Mouse (Mus musculus): ENCODE data around the gene Dnmbp.

Dnmbp gene

DNA sequence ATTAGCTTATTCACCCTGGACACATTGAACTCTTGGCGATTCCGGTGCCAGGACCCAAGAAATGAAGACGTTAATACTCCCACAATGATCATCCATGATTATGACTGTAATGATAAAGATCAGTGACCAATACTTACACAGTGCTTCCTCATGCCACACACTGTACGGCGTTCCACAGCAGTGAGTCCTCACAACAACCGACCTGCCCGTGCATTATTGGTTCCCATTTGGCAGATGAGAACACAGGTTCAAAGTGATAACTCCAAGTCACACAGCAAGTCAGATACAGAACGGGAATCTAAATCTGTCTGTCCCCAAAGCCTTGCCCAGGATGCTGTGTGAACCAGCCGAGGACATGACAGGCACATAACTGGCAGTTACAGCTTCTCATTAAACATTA is 25.0 kb downstream of the Dnmbp start:
- DNase-seq (ENCODE audit: low read depth, low spot score) = no peak

DNA sequence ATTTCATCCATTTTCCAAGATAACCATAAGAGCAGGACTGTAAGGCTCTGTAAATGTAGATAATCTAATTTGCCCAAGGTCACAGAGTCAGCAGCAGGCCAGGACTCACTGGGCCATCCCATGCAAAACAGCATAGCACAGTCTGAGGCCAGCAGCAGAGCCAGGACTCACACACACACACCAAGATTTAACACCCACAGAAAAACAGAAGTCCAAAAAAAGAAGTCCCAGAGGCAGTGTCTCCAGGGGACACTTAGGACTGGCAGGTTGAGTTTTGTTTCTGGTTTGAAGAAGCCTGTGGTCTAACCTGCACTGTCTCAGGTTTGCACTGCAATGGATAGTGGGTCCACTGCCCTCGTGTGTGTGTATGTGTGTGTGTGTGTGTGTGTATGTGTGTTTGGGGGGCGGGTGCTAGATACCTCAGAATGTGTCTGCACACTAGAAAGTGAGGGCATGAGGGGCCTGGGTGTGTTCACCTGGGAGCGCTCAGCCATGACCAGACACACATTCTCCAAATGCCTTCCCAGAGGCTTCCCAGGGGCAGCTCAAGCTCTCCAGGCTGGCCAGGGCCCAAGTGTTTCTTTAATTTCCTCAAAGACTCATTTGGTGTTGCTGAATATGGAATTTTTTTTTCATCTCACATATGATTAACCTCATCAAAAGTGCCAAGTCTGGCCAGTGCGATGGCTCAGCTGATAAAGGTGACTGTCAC is 27.1 kb downstream of the Dnmbp start:
- DNase-seq (ENCODE audit: low read depth, low spot score) = no peak

DNA sequence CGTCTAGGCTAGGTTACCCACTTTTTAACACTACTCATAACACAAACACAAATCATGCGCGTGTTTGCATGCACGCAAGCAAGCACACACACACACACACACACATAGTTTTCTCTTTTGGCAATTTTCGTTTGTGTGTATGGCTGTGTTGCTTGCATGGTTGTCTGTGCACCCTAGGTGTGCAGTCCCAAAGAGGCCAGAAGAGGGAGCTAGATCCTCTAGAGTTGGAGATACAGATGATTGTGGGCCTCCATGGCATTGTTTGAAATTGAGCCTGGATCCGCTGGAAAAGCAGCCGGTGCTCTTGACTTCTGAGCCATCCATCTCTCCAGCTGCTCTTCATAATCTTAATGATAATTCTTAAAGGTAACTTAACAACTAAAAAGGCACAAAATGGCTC is 33.5 kb downstream of the Dnmbp start:
- DNase-seq (ENCODE audit: low read depth, low spot score) = no peak

DNA sequence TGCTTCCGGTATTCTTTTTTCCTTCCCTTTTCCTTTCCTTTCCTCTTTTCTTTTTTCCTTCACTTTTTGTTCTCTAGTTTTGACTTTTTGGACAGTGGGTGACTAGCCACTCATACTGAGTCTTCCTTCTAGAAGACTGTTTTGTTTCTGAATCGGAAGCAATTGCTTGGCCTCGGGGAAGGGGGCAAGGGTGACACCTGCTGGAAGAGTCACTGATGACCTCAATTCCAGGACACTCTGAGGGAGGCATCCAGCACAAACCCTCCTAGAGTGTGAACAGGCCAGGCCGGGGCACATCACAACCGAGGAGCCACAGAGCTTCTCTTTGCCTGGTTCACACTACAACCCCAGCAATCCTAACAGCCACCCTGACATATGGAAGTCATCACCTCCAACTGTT is 34.0 kb downstream of the Dnmbp start:
- no peak for DNase-seq (ENCODE audit: low read depth, low spot score)

DNA sequence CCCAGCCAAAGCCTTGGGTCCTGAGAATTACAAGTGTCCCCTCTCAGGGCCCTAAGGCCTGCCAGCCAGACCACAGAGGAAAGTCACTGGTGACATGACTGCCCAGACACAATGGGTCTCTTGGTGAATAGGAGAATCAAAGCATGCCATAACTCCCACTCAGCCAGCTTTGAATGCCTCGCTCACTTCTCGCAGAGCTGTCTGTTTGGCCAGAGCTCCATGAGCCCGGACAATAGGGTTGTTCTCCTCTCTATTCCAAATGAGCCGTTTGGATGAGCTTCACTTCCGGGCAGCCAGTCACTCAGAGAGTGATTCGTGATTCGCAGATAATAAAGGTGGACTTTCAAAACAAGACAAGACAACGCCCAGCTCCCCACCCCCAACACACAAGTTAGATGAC is 34.9 kb downstream of the Dnmbp start:
- DNase-seq (ENCODE audit: low read depth, low spot score) = no peak

DNA sequence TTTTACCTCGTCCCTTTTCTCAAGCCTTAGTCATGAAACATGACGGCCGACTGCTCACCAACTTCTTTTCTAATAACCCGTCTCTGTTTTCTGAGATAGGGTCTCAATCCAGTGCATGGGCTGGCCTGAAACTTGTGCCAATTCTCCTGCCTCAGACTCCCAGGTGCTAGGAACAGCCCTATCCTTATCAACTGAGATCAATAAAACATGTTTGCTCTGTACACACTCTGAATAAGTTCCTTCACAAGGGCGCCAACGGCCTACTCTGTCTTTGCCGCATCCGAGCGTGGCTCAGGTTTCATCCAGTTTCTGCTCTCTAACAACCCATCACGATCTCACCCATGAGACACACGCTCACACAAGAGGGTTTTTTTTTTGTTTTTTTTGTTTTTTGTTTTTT is 35.7 kb downstream of the Dnmbp start:
- DNase-seq (ENCODE audit: low read depth, low spot score) = no peak

DNA sequence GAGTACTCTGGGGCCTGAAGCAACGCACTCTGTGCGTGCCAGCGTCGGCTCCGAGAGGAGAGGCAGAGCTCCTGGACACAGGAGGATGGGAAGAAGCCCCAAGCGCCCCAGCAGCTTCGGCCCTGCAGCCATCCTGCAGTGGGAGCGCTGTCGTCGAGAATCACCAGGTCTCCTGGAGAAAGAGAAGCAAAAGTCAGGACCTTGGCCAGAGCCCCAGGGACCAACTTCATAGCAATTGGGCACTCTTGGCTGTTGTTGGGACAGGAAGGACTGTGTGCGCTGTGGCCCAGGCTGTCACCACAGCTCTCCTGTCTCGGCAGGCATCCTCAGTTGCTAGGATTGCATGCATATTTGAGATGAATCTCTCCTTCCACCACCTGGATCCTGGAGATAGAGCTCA is 37.1 kb downstream of the Dnmbp start:
- no peak for DNase-seq (ENCODE audit: low read depth, low spot score)

DNA sequence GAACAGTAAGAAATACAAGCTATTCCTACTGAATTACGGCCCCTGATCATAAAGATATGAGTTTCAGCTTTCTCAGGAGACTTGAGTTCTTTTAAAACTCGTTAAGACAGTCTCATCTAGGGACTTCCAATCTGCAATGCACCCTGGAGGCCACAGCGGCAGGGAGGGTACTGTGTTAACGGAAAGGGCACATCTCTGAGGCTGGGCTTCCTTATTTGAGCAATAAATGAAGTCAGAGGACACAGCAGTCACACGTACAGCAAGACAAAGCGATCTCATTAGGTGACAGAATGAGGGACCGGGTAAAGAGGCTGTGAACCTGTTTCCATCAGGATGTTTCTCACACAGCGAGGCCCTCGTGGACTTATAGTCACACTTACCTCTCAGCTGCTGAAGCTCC is 39.3 kb downstream of the Dnmbp start:
- no peak for DNase-seq (ENCODE audit: low read depth, low spot score)

DNA sequence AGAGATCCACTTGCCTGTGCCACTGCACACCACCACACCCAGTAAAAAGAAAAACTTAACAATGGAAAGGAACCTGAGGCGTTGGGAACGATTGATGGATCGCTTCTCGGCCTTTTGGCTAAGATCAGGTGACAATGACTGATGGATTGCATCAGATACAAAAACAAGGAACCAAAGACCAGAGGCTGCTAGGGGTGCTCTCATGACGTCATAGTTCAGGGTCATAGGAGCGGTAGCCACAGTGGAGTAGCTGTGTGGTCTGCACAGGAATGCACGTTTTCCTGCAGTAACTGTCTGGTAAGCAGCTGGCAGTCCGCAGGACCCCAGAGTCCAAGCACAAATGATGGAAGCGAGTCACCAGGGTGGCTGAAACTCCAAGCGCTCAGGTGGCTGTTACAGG is 41.4 kb downstream of the Dnmbp start:
- no peak for DNase-seq (ENCODE audit: low read depth, low spot score)

DNA sequence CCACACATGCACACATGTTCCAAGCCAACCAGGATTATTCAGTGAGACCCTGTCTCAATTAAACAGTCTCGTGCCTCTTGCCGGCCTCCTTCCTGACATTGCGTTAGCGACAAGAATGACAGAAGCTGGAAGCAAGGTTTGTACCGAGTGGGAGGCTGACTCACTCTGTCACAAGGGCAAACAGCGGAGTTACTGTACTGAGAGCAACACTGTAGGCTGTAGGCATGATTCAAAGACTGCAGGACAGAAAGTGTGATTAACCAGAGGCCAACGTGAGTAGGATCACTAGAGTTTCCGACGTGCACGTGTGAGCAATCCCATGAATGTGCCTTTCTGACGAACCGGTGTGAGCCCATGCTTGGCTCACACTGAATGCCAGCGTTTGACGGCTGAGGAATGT is 43.5 kb downstream of the Dnmbp start:
- no peak for DNase-seq (ENCODE audit: low read depth, low spot score)

DNA sequence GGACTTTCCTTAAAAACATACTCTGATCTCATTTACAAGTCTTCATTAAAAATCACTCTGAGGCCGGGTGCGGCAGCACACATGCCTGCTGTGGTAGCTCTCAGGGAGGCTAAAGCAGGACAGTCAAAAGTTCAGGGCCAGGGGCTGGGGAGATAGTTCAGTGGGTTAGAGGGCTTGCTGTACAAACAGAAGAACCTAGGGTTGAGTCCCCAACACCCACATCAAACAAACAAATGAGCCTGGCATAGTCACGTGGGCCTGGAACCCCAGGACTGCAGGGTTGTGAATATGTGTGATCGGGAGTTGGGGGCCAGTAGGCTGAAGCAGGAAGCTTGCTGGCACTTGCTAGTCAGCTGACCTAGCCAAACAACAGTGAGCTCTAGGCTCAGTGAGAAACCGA is 44.0 kb downstream of the Dnmbp start:
- DNase-seq (ENCODE audit: low read depth, low spot score) = no peak

DNA sequence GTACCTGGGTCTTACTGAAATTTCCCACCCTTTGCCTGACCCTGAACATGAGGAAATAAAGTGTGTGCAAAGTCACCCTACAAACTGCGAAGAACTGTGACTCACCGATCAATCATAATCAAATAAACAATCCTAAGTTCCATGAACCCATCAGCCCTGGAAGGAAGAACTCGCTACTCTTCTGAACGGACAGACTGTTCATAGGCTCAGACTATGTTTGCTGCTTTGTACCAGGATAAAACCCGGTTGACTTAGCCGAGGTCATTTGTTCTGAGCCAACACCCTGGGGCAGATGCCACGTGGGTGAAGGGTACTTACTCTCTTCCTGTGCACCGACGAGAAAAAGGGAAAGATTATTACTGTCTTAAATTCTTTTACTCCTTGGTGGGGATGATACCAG is 45.2 kb downstream of the Dnmbp start:
- DNase-seq (ENCODE audit: low read depth, low spot score) = no peak

DNA sequence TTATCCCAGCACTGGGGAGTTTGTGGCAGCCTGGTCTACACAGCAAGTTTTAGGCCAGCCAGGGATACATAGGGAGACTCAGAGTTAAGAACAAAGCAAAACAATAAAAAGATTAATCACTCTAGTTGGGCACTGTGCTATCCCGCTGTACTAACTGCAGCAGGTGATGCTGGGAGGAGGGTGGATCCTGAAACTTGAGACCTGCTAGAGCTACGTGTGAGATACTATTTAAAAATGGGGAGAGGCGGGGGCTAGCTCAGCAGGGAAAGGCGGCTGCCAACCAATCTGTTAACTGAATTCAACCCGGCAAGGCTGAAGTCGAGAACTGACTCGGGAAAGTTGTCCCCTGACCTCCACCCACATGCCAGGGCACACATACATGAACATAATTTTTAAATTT is 45.9 kb downstream of the Dnmbp start:
- DNase-seq (ENCODE audit: low read depth, low spot score) = no peak

DNA sequence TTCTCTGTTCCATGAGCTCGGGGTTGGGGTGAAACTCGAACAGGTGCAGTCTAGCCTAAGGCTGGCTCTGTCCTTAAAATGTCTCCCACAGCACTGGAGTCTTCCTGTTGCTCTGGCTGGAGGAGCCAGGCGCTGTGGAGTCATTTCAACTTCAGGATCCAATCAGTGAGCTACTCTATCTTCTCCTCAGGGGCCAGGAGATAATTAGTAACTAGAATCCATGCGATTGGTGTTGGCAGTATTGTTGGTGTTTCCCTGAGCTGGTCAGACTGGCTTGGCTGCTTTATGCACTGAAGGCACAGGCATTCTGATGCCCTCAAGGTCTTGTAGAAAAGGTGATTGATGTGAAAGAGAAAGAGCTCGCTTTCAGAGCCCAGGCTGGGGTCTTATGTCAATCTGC is 49.5 kb downstream of the Dnmbp start:
- DNase-seq (ENCODE audit: low read depth, low spot score) = no peak

DNA sequence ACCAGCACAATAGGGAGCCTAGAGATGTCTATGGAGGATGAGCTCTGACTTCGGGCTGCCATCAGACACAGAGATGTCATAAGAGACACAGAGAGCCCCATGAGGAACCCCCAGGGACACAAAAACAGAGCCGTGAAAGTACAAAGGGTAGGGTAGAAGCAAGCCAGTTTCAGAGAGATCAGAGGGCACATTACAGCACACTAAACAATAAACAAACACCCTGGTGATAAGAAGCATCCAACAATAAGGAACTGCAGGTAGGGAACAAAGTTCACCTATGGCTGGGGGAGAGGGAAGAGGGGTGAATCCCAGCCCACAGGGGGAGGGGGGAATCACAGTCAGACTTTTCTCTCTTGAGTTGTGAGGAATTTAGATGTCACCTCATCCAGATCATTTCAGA is 52.3 kb downstream of the Dnmbp start:
- no peak for DNase-seq (ENCODE audit: low read depth, low spot score)

DNA sequence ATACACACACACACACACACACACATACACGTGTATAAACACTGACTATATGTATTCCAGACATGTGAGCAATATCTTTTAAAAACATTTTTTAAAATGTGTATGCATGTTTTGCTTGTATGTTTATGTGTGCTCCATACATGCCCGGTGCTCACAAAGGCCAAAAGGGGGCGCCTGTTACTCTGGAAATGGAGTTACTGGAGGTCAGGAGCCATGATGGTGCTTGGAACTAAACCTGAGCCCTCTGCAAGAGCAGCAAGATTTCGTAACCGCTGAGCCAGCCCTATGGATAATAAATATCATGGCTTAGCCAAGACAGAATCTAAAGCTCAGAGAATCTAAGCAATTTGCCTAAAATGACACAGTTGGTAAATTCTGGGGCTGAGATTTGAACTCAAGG is 52.7 kb downstream of the Dnmbp start:
- DNase-seq (ENCODE audit: low read depth, low spot score) = no peak

DNA sequence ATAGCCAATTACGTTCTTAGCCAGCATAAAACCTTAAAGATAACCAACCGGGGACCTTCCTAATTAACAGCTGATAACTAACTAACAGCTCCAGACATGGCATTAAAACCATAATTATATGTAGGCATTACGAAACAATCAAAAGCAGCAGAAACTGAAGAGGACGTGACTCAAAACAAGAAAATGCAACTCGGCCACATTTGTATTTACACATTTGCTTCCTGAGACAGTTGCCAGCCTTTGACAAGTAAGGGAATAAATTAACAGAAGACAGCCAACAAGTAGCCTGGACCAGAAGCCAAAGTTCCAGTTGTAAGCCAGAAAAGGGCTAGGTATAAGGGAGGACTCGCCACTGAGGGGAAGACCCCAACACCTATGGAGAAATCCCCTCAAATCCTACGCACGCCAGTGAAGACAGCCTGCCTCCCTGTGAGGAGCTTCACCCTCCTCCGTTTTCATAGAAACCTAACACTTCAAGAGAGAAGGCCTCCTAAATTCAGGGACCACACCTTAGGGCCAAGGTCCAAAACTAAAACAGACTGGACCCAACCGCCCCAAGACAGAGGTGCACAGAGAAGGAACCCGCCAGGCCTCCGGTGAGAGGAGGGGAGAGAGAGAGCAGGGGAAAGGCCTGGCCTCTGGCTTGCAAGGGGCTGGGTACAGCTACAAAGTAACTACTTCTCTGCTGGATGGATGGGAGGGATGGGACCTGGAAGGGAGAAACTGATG is 53.5 kb downstream of the Dnmbp start:
- DNase-seq (ENCODE audit: low read depth, low spot score) = no peak

DNA sequence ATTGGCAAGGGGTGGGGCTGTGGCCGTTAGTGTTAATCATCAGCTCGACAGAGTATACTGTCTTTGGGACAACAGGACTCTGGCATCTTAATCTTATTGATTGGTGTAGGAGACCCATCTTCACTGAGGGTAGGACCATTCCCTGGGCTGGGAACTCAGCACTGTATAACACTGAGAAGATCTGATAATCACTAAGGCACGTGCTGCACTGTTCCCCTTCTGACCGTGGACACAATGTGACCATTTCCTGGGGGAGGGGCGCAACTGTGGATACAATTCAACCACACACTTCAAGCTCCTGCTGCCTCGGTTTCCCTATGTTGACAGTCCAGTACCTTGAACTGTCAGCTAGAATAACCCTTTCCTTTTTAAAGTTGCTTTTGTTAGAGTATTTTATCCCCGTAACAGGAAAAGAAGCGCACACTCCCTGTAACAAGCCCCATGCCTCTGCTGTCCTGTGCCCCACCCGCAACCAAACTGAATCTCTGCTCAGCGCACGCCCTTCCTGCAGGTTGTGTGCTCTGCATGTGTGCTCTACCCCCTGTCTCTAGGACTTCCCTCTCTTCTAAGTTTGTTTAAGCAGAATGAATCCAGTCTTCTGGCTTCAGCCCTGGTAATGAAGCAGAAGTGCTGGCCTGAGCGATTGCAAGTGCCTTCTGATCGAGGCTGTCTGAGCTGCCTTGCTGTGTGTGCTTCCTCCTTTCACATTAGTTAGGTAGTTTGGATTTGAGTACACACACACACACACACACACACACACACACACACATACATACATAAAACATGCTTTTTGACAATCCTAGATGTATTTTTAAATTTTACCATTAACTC is 55.1 kb downstream of the Dnmbp start:
- no peak for DNase-seq (ENCODE audit: low read depth, low spot score)

DNA sequence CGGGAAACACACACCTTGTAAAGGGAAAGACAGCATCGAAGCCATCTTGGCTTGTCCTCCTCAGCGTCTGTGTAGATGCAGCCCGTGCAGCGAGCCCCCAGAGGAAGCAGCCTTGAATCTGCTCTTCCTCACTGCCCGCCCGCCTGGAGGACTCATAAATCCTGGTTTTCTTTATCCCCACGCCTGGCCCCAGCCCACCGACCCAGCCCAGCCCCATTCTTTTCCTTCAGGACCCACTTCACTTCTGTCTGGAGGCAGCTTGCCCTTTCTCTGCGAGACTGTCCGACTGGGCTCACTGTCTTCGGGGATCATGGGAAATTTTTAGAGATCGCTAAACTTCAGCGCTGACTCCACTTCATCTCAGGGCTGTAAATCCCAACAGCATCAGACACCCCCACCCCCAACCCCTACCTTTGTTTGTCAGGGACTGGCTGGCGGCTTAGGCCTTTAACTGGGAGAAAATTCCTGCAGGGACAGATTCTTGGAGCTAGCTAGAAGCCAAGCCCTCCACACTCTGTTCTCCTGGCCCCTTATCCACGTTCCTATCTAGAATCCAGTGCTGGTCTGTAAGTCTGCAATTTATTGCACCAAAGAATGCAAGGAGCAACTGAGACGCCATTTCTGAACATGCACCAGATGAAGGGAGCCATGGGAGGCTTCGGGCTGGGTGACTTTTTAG is 57.0 kb downstream of the Dnmbp start:
- peak; percentile 53 for DNase-seq (ENCODE audit: low read depth, low spot score)

DNA sequence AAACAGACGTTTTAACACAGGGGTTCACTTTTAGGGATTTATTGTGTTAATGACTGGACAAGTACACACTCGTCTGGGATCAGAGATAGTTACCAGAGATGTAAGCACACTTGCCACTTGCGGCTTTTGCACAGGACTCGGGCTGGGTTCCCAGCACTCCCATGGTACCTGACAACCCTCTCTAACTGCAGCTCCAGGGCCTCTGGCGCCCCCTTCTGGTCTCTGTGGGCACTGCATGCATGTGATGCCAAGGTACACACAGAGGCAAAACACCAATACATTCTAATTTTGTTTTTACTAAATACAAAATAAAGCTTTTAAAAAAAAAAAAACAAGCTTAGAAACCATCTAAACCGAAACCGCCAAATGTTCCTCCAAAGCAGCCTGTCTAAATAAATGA is 58.4 kb downstream of the Dnmbp start:
- DNase-seq (ENCODE audit: low read depth, low spot score) = no peak

DNA sequence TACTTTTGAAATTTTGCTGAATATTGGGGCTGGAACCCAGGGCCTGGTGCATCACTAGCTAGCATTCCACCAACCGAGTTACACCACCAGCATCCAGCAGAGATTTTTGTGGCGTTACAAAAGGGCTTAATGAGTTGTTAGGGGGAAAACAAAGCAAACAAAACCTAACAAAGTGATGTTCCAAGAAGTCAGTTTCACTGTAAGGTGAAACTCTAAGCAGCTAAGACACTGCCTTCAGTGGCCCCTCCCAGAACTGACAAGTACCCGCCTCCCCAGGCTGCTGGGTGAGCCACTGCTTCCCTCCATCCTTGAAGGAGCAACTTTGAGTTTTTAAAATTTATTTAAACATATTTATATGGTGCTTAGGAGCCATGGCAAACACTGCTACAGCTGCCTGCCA is 59.6 kb downstream of the Dnmbp start:
- no peak for DNase-seq (ENCODE audit: low read depth, low spot score)

All from embryo, embryonic 11.5 days (tissue).